Mouse (Mus musculus): ENCODE measurements at regions not wholly inside any gene's neighbourhood (a gene's known extent, or its start where the extent isn't known, plus 50 kb on each side); places are given as distances from the start of the nearest gene placed in this dataset.
A peak's percentile ranks its signal among the peaks of the same experiment; 100 is the strongest.

- DNase-seq: no peak
- Histone ChIP-seq H3K9me3 (ENCODE audit: low read length) (no peaks in the 10 kb centered on the region), H3K9ac (replicated peaks) (no peak overlapping the region), H3K4me3 (ENCODE audit: low read depth, low read length) (no peak overlapping the region), H3K36me3 (replicated peaks; ENCODE audit: insufficient read depth, low read length) (no peaks in the 10 kb centered on the region), H3K4me2 (ENCODE audit: low read depth, low read length) (no peak overlapping the region), H3K27ac (ENCODE audit: low read depth) (no peak overlapping the region), H3K4me1 (ENCODE audit: insufficient read depth) (no peaks in the 10 kb centered on the region), H3K27me3 (ENCODE audit: insufficient read depth, low read length) (no peaks in the 10 kb centered on the region)
- WGBS (ENCODE audit: insufficient replicate concordance): 78% methylated on average over 5 of the region's 5 CpGs
- no peak for ATAC-seq
- TF ChIP-seq CTCF (IDR thresholded peaks at IDR 0.05; ENCODE audit: low read depth): no peak
- no peak for TF ChIP-seq EP300 (IDR thresholded peaks at IDR 0.05; ENCODE audit: low read depth)
Observed at GRCm38 (mm10) chr10:44723321-44723720, 195.0 kb upstream of the Prdm1 start.

DNA sequence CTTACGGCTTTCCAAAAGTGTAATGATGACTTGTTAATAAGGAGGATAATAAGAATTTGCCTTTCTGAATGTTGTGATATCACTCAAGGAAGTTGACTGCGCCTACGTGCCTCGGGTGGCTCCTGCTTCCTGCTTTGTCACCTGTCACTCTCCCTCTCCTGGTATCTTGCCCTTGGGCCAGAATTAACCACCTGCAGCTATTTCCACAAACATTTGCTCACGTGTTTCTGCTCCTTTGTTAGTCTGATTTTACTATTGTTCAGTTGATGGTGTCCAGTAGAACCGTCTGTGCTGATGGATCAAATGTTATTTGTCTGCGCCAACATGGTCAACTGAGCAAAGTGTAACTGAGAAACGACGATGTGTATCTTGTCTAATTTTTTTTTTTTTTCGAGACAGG, 193.4 kb upstream of the Prdm1 start:
- H3K4me1 ChIP-seq (ENCODE audit: insufficient read depth): no peaks in the 10 kb centered on the region
- H3K27me3 ChIP-seq (ENCODE audit: insufficient read depth, low read length): no peaks in the 10 kb centered on the region
- DNase-seq (no peak), ATAC-seq (no peak)
- H3K4me2 ChIP-seq (ENCODE audit: low read depth, low read length): no peak overlapping the region
- no peaks in the 10 kb centered on the region for H3K36me3 ChIP-seq (replicated peaks; ENCODE audit: insufficient read depth, low read length)
- H3K4me3 ChIP-seq (ENCODE audit: low read depth, low read length): no peak overlapping the region
- TF ChIP-seq EP300 (IDR thresholded peaks at IDR 0.05; ENCODE audit: low read depth) (no peak), CTCF (IDR thresholded peaks at IDR 0.05; ENCODE audit: low read depth) (no peak)
- H3K27ac ChIP-seq (ENCODE audit: low read depth): no peak overlapping the region
- WGBS (ENCODE audit: insufficient replicate concordance): 76% methylated on average over 10 of the region's 10 CpGs
- no peaks in the 10 kb centered on the region for H3K9me3 ChIP-seq (ENCODE audit: low read length)
- H3K9ac ChIP-seq (replicated peaks): no peak overlapping the region

- Histone ChIP-seq H3K27me3 (ENCODE audit: insufficient read depth, low read length) (no peaks in the 10 kb centered on the region), H3K4me2 (ENCODE audit: low read depth, low read length) (no peak overlapping the region), H3K9ac (replicated peaks) (no peak overlapping the region), H3K27ac (ENCODE audit: low read depth) (no peak overlapping the region), H3K4me1 (ENCODE audit: insufficient read depth) (no peaks in the 10 kb centered on the region), H3K36me3 (replicated peaks; ENCODE audit: insufficient read depth, low read length) (no peaks in the 10 kb centered on the region), H3K4me3 (ENCODE audit: low read depth, low read length) (no peak overlapping the region), H3K9me3 (ENCODE audit: low read length) (no peaks in the 10 kb centered on the region)
- ATAC-seq (no peak), DNase-seq (no peak)
- 86% methylated on average over 5 of the region's 5 CpGs for WGBS (ENCODE audit: insufficient replicate concordance)
- TF ChIP-seq CTCF (IDR thresholded peaks at IDR 0.05; ENCODE audit: low read depth) (no peak), EP300 (IDR thresholded peaks at IDR 0.05; ENCODE audit: low read depth) (no peak)
Observed at GRCm38 (mm10) chr10:44716612-44717011, 188.3 kb upstream of the Prdm1 start.

GRCm38 (mm10) chr10:44715902-44716301, 187.6 kb upstream of the Prdm1 start:
- Histone ChIP-seq H3K4me1 (ENCODE audit: insufficient read depth) (no peaks in the 10 kb centered on the region), H3K9ac (replicated peaks) (no peak overlapping the region), H3K4me2 (ENCODE audit: low read depth, low read length) (no peak overlapping the region), H3K36me3 (replicated peaks; ENCODE audit: insufficient read depth, low read length) (no peaks in the 10 kb centered on the region), H3K9me3 (ENCODE audit: low read length) (no peaks in the 10 kb centered on the region), H3K4me3 (ENCODE audit: low read depth, low read length) (no peak overlapping the region), H3K27me3 (ENCODE audit: insufficient read depth, low read length) (no peaks in the 10 kb centered on the region), H3K27ac (ENCODE audit: low read depth) (no peak overlapping the region)
- no peak for ATAC-seq
- TF ChIP-seq EP300 (IDR thresholded peaks at IDR 0.05; ENCODE audit: low read depth) (no peak), CTCF (IDR thresholded peaks at IDR 0.05; ENCODE audit: low read depth) (no peak)
- DNase-seq: no peak

DNA sequence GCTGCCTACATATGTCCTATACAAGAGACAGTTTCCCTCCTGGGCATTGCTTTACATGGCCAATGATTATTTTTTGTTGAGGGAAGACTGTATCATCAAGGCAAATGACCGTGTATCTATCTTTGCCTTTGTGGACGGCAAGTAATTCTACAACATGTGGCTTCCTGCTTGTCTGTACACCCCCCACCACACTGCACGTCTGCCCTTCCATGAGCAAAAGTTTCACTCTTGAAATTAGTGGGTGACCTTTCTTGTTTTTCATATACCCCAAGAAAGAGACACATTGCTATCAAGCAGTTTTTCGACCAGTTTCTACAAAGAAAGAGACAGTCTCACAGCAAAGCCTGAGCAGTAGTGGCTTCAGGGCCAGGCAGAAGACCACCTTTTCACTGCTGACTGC, 180.5 kb upstream of the Prdm1 start:
- no peak overlapping the region for H3K4me2 ChIP-seq (ENCODE audit: low read depth, low read length)
- no peaks in the 10 kb centered on the region for H3K4me1 ChIP-seq (ENCODE audit: insufficient read depth)
- no peaks in the 10 kb centered on the region for H3K36me3 ChIP-seq (replicated peaks; ENCODE audit: insufficient read depth, low read length)
- no peak overlapping the region for H3K9ac ChIP-seq (replicated peaks)
- WGBS (ENCODE audit: insufficient replicate concordance): 71% methylated on average over 4 of the region's 4 CpGs
- DNase-seq: no peak
- ATAC-seq: no peak
- H3K4me3 ChIP-seq (ENCODE audit: low read depth, low read length): no peak overlapping the region
- no peaks in the 10 kb centered on the region for H3K9me3 ChIP-seq (ENCODE audit: low read length)
- no peak overlapping the region for H3K27ac ChIP-seq (ENCODE audit: low read depth)
- no peak for TF ChIP-seq CTCF (IDR thresholded peaks at IDR 0.05; ENCODE audit: low read depth)
- no peak for TF ChIP-seq EP300 (IDR thresholded peaks at IDR 0.05; ENCODE audit: low read depth)
- H3K27me3 ChIP-seq (ENCODE audit: insufficient read depth, low read length): no peaks in the 10 kb centered on the region

- Histone ChIP-seq H3K27ac (ENCODE audit: low read depth) (no peak overlapping the region), H3K4me3 (ENCODE audit: low read depth, low read length) (no peak overlapping the region), H3K4me1 (ENCODE audit: insufficient read depth) (peaks cover 17% of the 10 kb centered on the region), H3K9me3 (ENCODE audit: low read length) (no peaks in the 10 kb centered on the region), H3K36me3 (replicated peaks; ENCODE audit: insufficient read depth, low read length) (no peaks in the 10 kb centered on the region), H3K4me2 (ENCODE audit: low read depth, low read length) (no peak overlapping the region), H3K27me3 (ENCODE audit: insufficient read depth, low read length) (no peaks in the 10 kb centered on the region), H3K9ac (replicated peaks) (no peak overlapping the region)
- ATAC-seq (no peak), DNase-seq (no peak)
- 68% methylated on average over 3 of the region's 3 CpGs for WGBS (ENCODE audit: insufficient replicate concordance)
- TF ChIP-seq EP300 (IDR thresholded peaks at IDR 0.05; ENCODE audit: low read depth) (no peak), CTCF (IDR thresholded peaks at IDR 0.05; ENCODE audit: low read depth) (no peak)
Observed at GRCm38 (mm10) chr10:44704143-44704542, 175.8 kb upstream of the Prdm1 start.

DNA sequence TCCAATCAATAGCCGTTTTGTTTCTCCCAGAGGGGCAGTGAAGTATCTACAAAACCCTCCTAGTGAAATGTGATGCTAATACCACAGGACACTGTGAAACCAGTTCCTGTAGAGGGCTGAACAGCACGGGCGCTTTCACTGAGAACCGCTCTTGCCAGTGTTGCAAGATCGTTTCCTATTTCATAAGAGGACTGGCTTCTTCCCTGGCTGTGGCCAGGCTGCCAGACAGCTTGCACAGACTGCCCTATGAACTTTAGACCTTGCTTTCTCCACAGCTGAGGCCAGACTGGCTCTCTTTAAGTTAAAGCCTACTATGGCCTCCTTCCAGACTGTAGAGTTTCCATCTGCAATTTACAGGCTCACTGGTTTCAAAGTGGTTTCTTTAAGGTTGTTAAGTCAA, 173.8 kb upstream of the Prdm1 start:
- DNase-seq: peak; percentile 64
- ATAC-seq: peak; percentile 91
- H3K4me2 ChIP-seq (ENCODE audit: low read depth, low read length): no peak overlapping the region
- H3K4me3 ChIP-seq (ENCODE audit: low read depth, low read length): no peak overlapping the region
- H3K9me3 ChIP-seq (ENCODE audit: low read length): no peaks in the 10 kb centered on the region
- H3K27me3 ChIP-seq (ENCODE audit: insufficient read depth, low read length): no peaks in the 10 kb centered on the region
- peak overlapping the region; percentile 50 for H3K27ac ChIP-seq (ENCODE audit: low read depth)
- H3K36me3 ChIP-seq (replicated peaks; ENCODE audit: insufficient read depth, low read length): no peaks in the 10 kb centered on the region
- peak; percentile 78 for TF ChIP-seq EP300 (IDR thresholded peaks at IDR 0.05; ENCODE audit: low read depth)
- peak; percentile 27 for TF ChIP-seq CTCF (IDR thresholded peaks at IDR 0.05; ENCODE audit: low read depth)
- no peak overlapping the region for H3K9ac ChIP-seq (replicated peaks)
- H3K4me1 ChIP-seq (ENCODE audit: insufficient read depth): peaks cover 21% of the 10 kb centered on the region
- 36% methylated on average over 5 of the region's 5 CpGs for WGBS (ENCODE audit: insufficient replicate concordance)

Measured in liver, postnatal 0 days (tissue).